Mouse (Mus musculus): ENCODE measurements at regions not wholly inside any gene's neighbourhood (a gene's known extent, or its start where the extent isn't known, plus 50 kb on each side); places are given as distances from the start of the nearest gene placed in this dataset.

- DNase-seq, result no peak
Observed at GRCm38 (mm10) chr2:61082640-61083039, 119.6 kb upstream of the Rbms1 start.

GRCm38 (mm10) chr2:61080006-61080405, 117.0 kb upstream of the Rbms1 start:
- DNase-seq, result no peak

GRCm38 (mm10) chr2:61071025-61071424, 108.0 kb upstream of the Rbms1 start:
- no peak for DNase-seq

DNA sequence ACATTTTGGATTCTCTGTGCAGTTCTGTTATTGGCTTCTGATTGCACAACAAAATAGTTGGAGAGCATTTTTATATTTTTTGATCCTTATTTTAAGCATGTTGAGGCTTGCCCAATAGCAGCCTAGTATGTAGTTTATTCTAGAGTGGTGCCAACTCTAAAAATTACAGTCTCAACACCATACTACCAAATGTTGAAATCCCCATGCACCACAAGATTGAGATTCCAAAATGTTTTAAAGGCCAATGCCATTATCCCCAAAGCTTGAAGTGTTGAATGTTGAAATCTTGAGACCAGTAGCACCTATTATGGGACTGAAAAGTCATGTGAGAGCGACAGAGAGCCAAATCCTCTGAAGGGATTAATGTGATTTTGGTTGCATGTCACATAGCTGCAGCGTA, 104.9 kb upstream of the Rbms1 start:
- DNase-seq, result no peak

GRCm38 (mm10) chr2:61062125-61062524, 99.1 kb upstream of the Rbms1 start:
- no peak for DNase-seq

DNA sequence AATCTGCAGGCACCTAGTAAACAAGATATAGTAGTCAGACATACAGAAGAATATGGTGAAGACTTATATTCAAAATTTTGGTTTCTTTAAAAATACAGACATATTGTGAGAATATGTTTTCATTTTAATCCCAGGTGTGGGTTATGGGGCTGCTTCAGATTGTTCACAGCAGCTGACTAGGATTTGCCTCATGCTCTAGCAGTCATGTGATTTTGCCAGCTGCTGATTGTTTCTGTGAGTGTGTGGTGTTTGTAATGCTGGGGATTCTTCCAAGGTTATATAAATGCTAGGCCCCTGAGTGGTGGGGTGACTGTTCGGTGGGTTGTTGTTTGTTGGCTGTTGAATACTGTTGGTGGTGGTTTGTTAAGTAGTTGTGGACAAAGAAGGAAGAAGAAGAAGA, 97.9 kb upstream of the Rbms1 start:
- DNase-seq, result no peak

DNA sequence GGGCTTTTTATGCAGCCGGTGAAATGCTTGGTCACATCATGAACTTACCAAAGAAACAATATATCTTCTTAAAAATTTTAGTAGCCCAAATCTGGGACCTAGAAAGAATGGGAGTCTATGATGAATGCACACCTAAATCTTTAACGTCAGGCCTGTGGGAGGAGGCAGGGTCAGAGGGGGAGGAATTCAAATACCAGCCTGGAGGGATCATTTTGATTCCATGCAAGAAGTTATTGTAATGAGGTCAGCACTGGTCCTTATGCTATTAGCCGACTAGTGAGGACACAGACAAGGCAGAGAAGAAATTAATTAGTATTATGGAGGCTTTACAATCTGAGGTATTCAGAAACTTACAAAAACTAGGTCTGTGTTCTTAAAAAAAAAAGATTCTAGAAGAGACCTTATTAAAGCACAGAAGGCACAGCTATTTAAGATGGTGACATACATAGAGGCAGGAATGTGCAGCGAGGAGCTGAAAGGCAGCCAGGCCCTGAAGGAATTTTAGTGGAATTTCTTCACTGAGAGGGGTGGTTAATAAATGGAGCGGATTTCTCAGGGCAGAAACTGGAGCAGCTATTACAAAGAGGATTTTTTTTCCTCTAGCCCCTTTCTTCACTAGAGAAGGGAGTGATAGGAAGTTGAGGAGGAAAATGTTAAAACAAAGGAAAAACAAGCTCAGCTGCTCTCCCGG, 95.7 kb upstream of the Rbms1 start:
- peak; percentile 12 to 18 for DNase-seq

DNA sequence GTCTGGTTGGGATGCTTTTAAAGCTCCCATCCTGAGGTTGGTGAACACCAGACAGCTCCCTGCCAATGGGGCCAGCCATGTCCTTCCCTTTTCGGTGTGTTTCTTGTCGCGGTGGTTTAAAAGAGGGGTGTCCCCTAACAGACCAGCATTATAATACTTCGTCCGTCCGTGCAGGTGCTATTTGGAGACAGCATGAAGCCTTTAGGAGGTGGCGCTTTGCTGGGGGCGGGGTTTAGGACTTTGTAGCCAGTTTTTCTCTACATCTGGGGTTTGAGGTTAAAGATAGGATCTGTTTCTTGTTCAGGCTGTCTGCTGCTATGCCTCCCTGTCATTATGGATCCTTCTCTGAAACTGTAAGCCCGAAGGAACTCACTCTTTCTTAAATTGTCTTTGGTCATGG, 89.3 kb upstream of the Rbms1 start:
- DNase-seq, result no peak

GRCm38 (mm10) chr2:61051808-61052207, 88.8 kb upstream of the Rbms1 start:
- DNase-seq, result no peak

- DNase-seq, result no peak
Observed at GRCm38 (mm10) chr2:61046111-61046767, 83.2 kb upstream of the Rbms1 start.

DNA sequence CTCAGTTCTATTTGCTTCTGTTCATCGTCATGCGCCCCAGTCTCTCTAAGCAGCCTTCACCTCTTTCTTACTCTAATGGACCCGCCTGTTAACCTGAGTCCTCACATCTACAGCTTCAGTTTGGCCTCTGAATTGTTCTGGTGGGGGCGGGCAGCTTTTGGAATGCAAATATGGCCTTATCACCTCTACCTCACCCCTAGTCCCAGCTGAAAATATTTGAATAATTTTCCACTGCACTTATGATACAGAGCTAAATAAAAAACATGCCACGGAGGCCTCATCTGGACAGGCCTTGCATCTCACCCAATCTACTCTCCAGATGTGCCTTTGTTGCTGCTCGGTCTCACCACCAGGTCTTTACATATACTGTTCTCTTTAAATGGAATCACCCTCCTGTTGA, 82.5 kb upstream of the Rbms1 start:
- DNase-seq, result no peak

GRCm38 (mm10) chr2:61032920-61033319, 69.9 kb upstream of the Rbms1 start:
- no peak for DNase-seq

GRCm38 (mm10) chr2:61029706-61030105, 66.7 kb upstream of the Rbms1 start:
- no peak for DNase-seq

DNA sequence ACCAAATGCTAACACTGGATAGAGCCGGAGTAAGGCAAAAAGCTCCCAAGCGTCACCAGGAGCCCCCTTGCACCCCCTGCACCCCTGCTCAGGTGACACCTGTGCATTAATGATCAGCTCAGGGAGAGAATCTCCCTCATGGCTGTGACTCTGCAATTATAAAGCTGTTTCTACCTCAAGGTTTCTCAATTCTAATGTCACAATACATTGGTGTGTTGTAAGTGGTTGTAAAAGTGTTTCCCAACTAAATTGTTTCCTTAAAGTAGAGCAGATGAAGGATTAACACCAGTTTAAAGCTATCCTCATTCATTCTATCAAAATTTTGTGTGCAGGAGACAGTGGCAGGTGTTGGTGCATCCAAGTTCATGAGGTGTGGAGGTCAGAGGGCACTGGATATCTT, 65.6 kb upstream of the Rbms1 start:
- no peak for DNase-seq

GRCm38 (mm10) chr2:61027686-61028085, 64.7 kb upstream of the Rbms1 start:
- no peak for DNase-seq

DNA sequence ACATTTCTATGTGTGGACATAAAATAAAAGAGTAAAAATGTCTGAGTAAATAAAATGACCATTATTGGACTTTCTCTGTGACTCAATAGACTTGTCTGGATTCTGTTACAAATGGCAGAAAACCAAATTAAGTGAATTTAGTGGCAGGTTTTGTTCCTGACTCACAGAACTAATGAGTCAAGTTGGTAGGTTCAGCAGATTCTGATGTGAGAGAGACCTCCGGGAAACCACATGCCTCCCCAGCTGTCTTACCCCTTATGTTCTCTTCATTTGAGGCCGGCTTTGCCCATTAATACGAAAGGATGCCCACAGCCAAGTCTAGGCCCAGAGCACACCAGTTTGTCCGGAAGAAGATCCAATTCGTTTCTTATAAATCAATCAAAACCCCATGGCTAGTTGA, 59.4 kb upstream of the Rbms1 start:
- DNase-seq, result no peak

DNA sequence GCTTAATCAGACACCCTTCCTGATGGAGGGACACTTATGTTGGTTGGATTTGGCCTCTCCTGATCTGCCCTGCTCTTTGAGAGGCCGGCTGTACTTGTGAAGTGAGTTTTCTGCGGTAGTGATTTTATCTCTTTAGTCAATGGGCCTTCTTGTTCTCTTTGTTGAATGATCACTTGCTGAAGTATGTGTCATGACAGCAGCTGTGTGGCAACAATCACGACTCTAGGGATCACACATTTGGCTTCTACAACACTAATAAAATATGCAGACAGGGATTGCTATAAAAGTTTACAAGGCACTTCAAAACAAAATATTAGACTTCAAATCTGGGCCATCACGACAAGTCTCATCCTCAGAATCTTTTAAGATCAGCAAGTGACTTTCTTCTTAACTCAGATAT, 57.8 kb upstream of the Rbms1 start:
- no peak for DNase-seq

GRCm38 (mm10) chr2:61013006-61013405, 50.0 kb upstream of the Rbms1 start:
- peak in 1 of 2 experiments; percentile 10 for DNase-seq
